Mouse (Mus musculus): Measurements from ENCODE around the gene Agxt.
A peak's percentile ranks its signal among the peaks of the same experiment; 100 is the strongest.

The Agxt gene

GRCm38 (mm10) chr1:93135036-93135526 is at the start of gene Agxt:
Agxt (plus strand) TSS chr1:93135240.
- DNase-seq (ENCODE audit: low read depth, low spot score), result no peak

- no peak for DNase-seq (ENCODE audit: low read depth, low spot score)
These were observed 42.5 kb upstream of the Agxt start for GRCm38 (mm10) chr1:93092582-93092981.

GRCm38 (mm10) chr1:93098956-93099355 is 36.1 kb upstream of the Agxt start:
- DNase-seq (ENCODE audit: low read depth, low spot score), result no peak

GRCm38 (mm10) chr1:93100243-93100575 is 34.8 kb upstream of the Agxt start:
- no peak for DNase-seq (ENCODE audit: low read depth, low spot score)

GRCm38 (mm10) chr1:93100576-93101491 is 34.2 kb upstream of the Agxt start:
- DNase-seq (ENCODE audit: low read depth, low spot score), result peak; percentile 17

GRCm38 (mm10) chr1:93101571-93102061 is 33.4 kb upstream of the Agxt start, which contains the start of gene Kif1a:
Kif1a (minus strand) TSS chr1:93101951.
- DNase-seq (ENCODE audit: low read depth, low spot score), result peak; percentile 51

- no peak for DNase-seq (ENCODE audit: low read depth, low spot score)
These were observed 32.3 kb upstream of the Agxt start for GRCm38 (mm10) chr1:93102700-93103099.

GRCm38 (mm10) chr1:93114713-93115463 is 20.2 kb upstream of the Agxt start:
- DNase-seq (ENCODE audit: low read depth, low spot score), result peak; percentile 92

GRCm38 (mm10) chr1:93115471-93115870 is 19.6 kb upstream of the Agxt start:
- DNase-seq (ENCODE audit: low read depth, low spot score), result no peak

GRCm38 (mm10) chr1:93118816-93119215 is 16.2 kb upstream of the Agxt start:
- DNase-seq (ENCODE audit: low read depth, low spot score), result no peak

GRCm38 (mm10) chr1:93123179-93123854 is 11.7 kb upstream of the Agxt start:
- DNase-seq (ENCODE audit: low read depth, low spot score), result peak; percentile 11

GRCm38 (mm10) chr1:93124066-93124465 is 11.0 kb upstream of the Agxt start:
- no peak for DNase-seq (ENCODE audit: low read depth, low spot score)

GRCm38 (mm10) chr1:93125256-93125655 is 9.8 kb upstream of the Agxt start:
- DNase-seq (ENCODE audit: low read depth, low spot score), result no peak

- no peak for DNase-seq (ENCODE audit: low read depth, low spot score)
These were observed 6.8 kb upstream of the Agxt start for GRCm38 (mm10) chr1:93128209-93128608.

GRCm38 (mm10) chr1:93128710-93129349 is 6.2 kb upstream of the Agxt start:
- peak; percentile 52 for DNase-seq (ENCODE audit: low read depth, low spot score)

GRCm38 (mm10) chr1:93130242-93130983 is 4.6 kb upstream of the Agxt start:
- no peak for DNase-seq (ENCODE audit: low read depth, low spot score)

- DNase-seq (ENCODE audit: low read depth, low spot score), result no peak
These were observed 2.4 kb upstream of the Agxt start for GRCm38 (mm10) chr1:93132676-93133075.

- no peak for DNase-seq (ENCODE audit: low read depth, low spot score)
These were observed 3.5 kb downstream of the Agxt start for GRCm38 (mm10) chr1:93138534-93138933.

GRCm38 (mm10) chr1:93139713-93140112 is 4.7 kb downstream of the Agxt start:
- DNase-seq (ENCODE audit: low read depth, low spot score), result no peak

- DNase-seq (ENCODE audit: low read depth, low spot score), result no peak
These were observed 7.8 kb downstream of the Agxt start for GRCm38 (mm10) chr1:93142871-93143270.

- no peak for DNase-seq (ENCODE audit: low read depth, low spot score)
These were observed 9.1 kb downstream of the Agxt start for GRCm38 (mm10) chr1:93144176-93144575.
